Mouse (Mus musculus): ENCODE data around the gene Aipl1. TPM values are rescaled to one million over a fixed set of nuclear protein-coding genes. Genes with fewer than 3 reads are reported as not detected.

Aipl1 gene
- total and polyA plus RNA-seq, 3 experiments: 0.39 to 0.58 TPM; not detected in 1

DNA sequence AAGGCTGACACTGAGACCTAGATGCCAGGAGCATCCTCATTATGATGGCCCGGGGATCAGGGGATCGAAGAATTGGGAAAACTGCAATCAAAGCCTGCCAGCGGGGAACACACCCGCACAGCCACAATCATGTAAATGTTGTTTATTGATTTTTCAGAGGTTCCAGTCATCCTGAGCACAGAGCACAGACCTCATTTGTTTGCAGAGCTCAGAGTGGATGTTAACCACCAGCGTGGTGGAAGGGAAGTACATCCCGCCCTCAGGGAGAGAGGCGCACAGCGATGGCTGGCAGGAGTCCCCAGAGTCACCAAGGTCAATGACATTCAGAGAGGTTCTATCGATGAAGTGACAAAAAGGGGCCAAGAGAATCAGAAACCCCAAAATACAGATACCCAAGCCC, 9.5 kb downstream of the Aipl1 start:
- TF ChIP-seq MAX (IDR thresholded peaks at IDR 0.05; ENCODE audit: low read length) (no peak), EP300 (IDR thresholded peaks at IDR 0.05; ENCODE audit: low read depth in 1 of 2, low read length in 2 of 2) (no peak), CHD2 (IDR thresholded peaks at IDR 0.05; ENCODE audit: low read length) (no peak), ZNF384 (IDR thresholded peaks at IDR 0.05; ENCODE audit: low read depth, low read length) (no peak), MAZ (IDR thresholded peaks at IDR 0.05; ENCODE audit: low read depth, low read length) (no peak), MYB (IDR thresholded peaks at IDR 0.05; ENCODE audit: low read depth, low read length) (no peak), ZC3H11A (IDR thresholded peaks at IDR 0.05; ENCODE audit: low read depth, low read length) (no peak), MEF2A (IDR thresholded peaks at IDR 0.05; ENCODE audit: extremely low read depth, insufficient replicate concordance, low read depth, low read length, poor library complexity, severe bottlenecking) (no peak), RCOR1 (IDR thresholded peaks at IDR 0.05; ENCODE audit: low read depth, low read length) (no peak)
- DNase-seq (ENCODE audit: low read depth, low spot score): no peak
- H3K9me3 ChIP-seq (replicated peaks; ENCODE audit: insufficient read depth, low read length): no peaks in the 10 kb centered on the region
- H3K36me3 ChIP-seq (ENCODE audit: control insufficient read depth in 1 of 2, insufficient read depth in 2 of 2, low read length in 2 of 2): no peaks in the 10 kb centered on the region
- no peaks in the 10 kb centered on the region for H3K27me3 ChIP-seq (ENCODE audit: control insufficient read depth in 1 of 2, insufficient read depth in 2 of 2, low read length in 2 of 2)
- H3K4me1 ChIP-seq (ENCODE audit: control insufficient read depth in 1 of 2, insufficient read depth in 2 of 2, low read length in 2 of 2): peaks cover 0 to 10% of the 10 kb centered on the region in 2 experiments; a peak in 2 of 4 replicates
- H3K4me3 ChIP-seq (ENCODE audit: control insufficient read depth in 1 of 2, insufficient read depth in 1 of 2, low read depth in 2 of 2, low read length in 2 of 2): no peak overlapping the region
- H3K79me2 ChIP-seq (ENCODE audit: control insufficient read depth, insufficient read depth, low read length, poor library complexity): no peaks in the 10 kb centered on the region
- H3K27ac ChIP-seq (ENCODE audit: control insufficient read depth, low read depth, low read length): no peak overlapping the region
- H3K9ac ChIP-seq (ENCODE audit: control insufficient read depth, low read depth, low read length, poor library complexity, severe bottlenecking): no peak overlapping the region

GRCm38 (mm10) chr11:72026516-72026915, 10.8 kb downstream of the Aipl1 start:
- no peak overlapping the region for H3K27ac ChIP-seq (ENCODE audit: control insufficient read depth, low read depth, low read length)
- no peak overlapping the region for H3K9ac ChIP-seq (ENCODE audit: control insufficient read depth, low read depth, low read length, poor library complexity, severe bottlenecking)
- H3K4me3 ChIP-seq (ENCODE audit: control insufficient read depth in 1 of 2, insufficient read depth in 1 of 2, low read depth in 2 of 2, low read length in 2 of 2): no peak overlapping the region
- H3K27me3 ChIP-seq (ENCODE audit: control insufficient read depth in 1 of 2, insufficient read depth in 2 of 2, low read length in 2 of 2): no peaks in the 10 kb centered on the region
- H3K79me2 ChIP-seq (ENCODE audit: control insufficient read depth, insufficient read depth, low read length, poor library complexity): no peaks in the 10 kb centered on the region
- H3K4me1 ChIP-seq (ENCODE audit: control insufficient read depth in 1 of 2, insufficient read depth in 2 of 2, low read length in 2 of 2): peaks cover 0 to 16% of the 10 kb centered on the region in 2 experiments; a peak in 3 of 4 replicates
- TF ChIP-seq JUND (IDR thresholded peaks at IDR 0.05; ENCODE audit: low read depth, low read length) (no peak), RAD21 (IDR thresholded peaks at IDR 0.05; ENCODE audit: low read depth, low read length) (no peak), GATA1 (IDR thresholded peaks at IDR 0.05; ENCODE audit: low read depth, low read length) (no peak), USF2 (IDR thresholded peaks at IDR 0.05; ENCODE audit: borderline replicate concordance in 1 of 2, insufficient read depth in 1 of 2, low read depth in 1 of 2, low read length in 2 of 2) (no peak)
- no peak for DNase-seq (ENCODE audit: low read depth, low spot score)
- no peaks in the 10 kb centered on the region; a peak in 1 of 4 replicates for H3K36me3 ChIP-seq (ENCODE audit: control insufficient read depth in 1 of 2, insufficient read depth in 2 of 2, low read length in 2 of 2)
- no peaks in the 10 kb centered on the region for H3K9me3 ChIP-seq (replicated peaks; ENCODE audit: insufficient read depth, low read length)

DNA sequence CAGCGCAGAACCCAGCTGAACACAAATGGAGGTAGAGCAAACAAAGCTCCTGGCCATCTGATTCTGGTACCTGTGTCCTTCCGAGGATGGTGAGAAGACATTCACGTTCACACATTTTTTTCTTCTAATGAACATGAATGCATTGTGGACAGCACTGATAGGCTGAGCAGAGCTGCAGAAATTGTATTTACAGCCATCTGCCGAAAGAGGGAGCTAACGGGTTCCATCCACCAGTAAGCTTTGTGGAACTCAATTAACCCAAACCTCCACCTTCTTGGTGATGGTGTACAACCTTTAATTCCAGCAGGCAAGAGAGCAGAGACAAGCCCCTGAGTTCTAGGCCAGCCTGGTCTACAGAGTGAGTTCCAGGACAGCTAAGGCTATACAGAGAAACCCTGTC, 11.5 kb downstream of the Aipl1 start:
- peaks cover 0 to 3% of the 10 kb centered on the region in 2 experiments; a peak in 2 of 4 replicates for H3K36me3 ChIP-seq (ENCODE audit: control insufficient read depth in 1 of 2, insufficient read depth in 2 of 2, low read length in 2 of 2)
- peak; percentile 65 for DNase-seq (ENCODE audit: low read depth, low spot score)
- H3K27me3 ChIP-seq (ENCODE audit: control insufficient read depth in 1 of 2, insufficient read depth in 2 of 2, low read length in 2 of 2): no peaks in the 10 kb centered on the region
- H3K9ac ChIP-seq (ENCODE audit: control insufficient read depth, low read depth, low read length, poor library complexity, severe bottlenecking): no peak overlapping the region
- TF ChIP-seq MAFK (IDR thresholded peaks at IDR 0.05; ENCODE audit: borderline replicate concordance, low read depth, low read length): no peak
- TF ChIP-seq CTCF (IDR thresholded peaks at IDR 0.05 in 2 of 3, conservative IDR thresholded peaks at IDR 0.05 in 1 of 3; ENCODE audit: control insufficient read depth in 1 of 3, insufficient read depth in 1 of 3, low read depth in 2 of 3, low read length in 3 of 3, poor library complexity in 1 of 3, severe bottlenecking in 1 of 3): peak; percentile 49 to 53 (median 53)
- TF ChIP-seq ZNF384 (IDR thresholded peaks at IDR 0.05; ENCODE audit: low read depth, low read length): peak; percentile 15; the same call in 1 of the 2 replicates
- H3K4me1 ChIP-seq (ENCODE audit: control insufficient read depth in 1 of 2, insufficient read depth in 2 of 2, low read length in 2 of 2): peaks cover 4 to 18% of the 10 kb centered on the region in 2 experiments
- no peak overlapping the region for H3K27ac ChIP-seq (ENCODE audit: control insufficient read depth, low read depth, low read length)
- H3K4me3 ChIP-seq (ENCODE audit: control insufficient read depth in 1 of 2, insufficient read depth in 1 of 2, low read depth in 2 of 2, low read length in 2 of 2): no peak overlapping the region
- H3K9me3 ChIP-seq (replicated peaks; ENCODE audit: insufficient read depth, low read length): no peaks in the 10 kb centered on the region
- no peaks in the 10 kb centered on the region for H3K79me2 ChIP-seq (ENCODE audit: control insufficient read depth, insufficient read depth, low read length, poor library complexity)
